Mouse (Mus musculus) limb, embryonic 14.5 days (tissue): ENCODE measurements around the gene Oas1d. TPM values are rescaled to one million over a fixed set of nuclear protein-coding genes. Genes with fewer than 3 reads are reported as not detected.
"Not testable (repeated sequence)": the region's sequence is repeated elsewhere in the genome, so short reads cannot be mapped to it uniquely, and the experiment has no call there.

Experiments
- ATAC-seq: fragments of 200-750 bp; cut with Nextera tagmentation; 2 replicates; pipeline ENCODE4 v1.8.0; 2017; ENCODE audit warnings: low read depth, moderate number of reproducible peaks, moderate TSS enrichment; ENCODE audit not compliant: low FRiP score
- DNase-seq: peaks from one replicate; pipeline ENCODE4 v3.0.0-alpha.2; 2015; ENCODE audit warnings: low spot score
- H3K27ac ChIP-seq: fragments of 300-500 bp; sonication (generic); replicated peaks from 2 replicates; pipeline ENCODE4 v1.5.1; 2014; ENCODE audit warnings: low read depth, mild to moderate bottlenecking, low read length, moderate library complexity, mixed read lengths
- H3K27me3 ChIP-seq: fragments of 300-500 bp; sonication (generic); 2 replicates; pipeline ENCODE4 v1.6.1; 2014; ENCODE audit warnings: low read length, mixed read lengths; ENCODE audit not compliant: control insufficient read depth, insufficient read depth
- H3K36me3 ChIP-seq: fragments of 300-500 bp; sonication (generic); 2 replicates; pipeline ENCODE4 v1.6.1; 2014; ENCODE audit warnings: mild to moderate bottlenecking, low read length, moderate library complexity, mixed read lengths; ENCODE audit not compliant: control insufficient read depth, insufficient read depth
- H3K4me1 ChIP-seq: fragments of 300-500 bp; sonication (generic); 2 replicates; pipeline ENCODE4 v1.6.1; 2014; ENCODE audit warnings: antibody characterized with exemption, low read length, mixed read lengths; ENCODE audit not compliant: control insufficient read depth, insufficient read depth
- H3K4me2 ChIP-seq: fragments of 300-500 bp; sonication (generic); replicated peaks from 2 replicates; pipeline ENCODE4 v1.6.1; 2014; ENCODE audit warnings: low read depth, mild to moderate bottlenecking, low read length, moderate library complexity; ENCODE audit not compliant: severe bottlenecking
- H3K4me3 ChIP-seq: fragments of 300-500 bp; sonication (generic); replicated peaks from 2 replicates; pipeline ENCODE4 v1.5.1; 2014; ENCODE audit warnings: low read length
- H3K9ac ChIP-seq: fragments of 300-500 bp; sonication (generic); 2 replicates; pipeline ENCODE4 v1.6.1; 2014; ENCODE audit warnings: mild to moderate bottlenecking, low read depth, low read length, moderate library complexity; ENCODE audit not compliant: severe bottlenecking
- H3K9me3 ChIP-seq: fragments of 300-500 bp; sonication (generic); 2 replicates; pipeline ENCODE4 v1.6.1; 2016; ENCODE audit warnings: low read length; ENCODE audit not compliant: control insufficient read depth
- POLR2A ChIP-seq: fragments of 200-500 bp; IDR thresholded peaks from 2 replicates; pipeline ENCODE4 v1.8.0; 2012; ENCODE audit warnings: inconsistent platforms, mild to moderate bottlenecking, moderate library complexity, borderline replicate concordance; ENCODE audit not compliant: insufficient read depth, insufficient read length; ENCODE audit errors: extremely low read depth
- WGBS: fragments of 180-500 bp; shearing (Covaris S2); extraction: QIAGEN DNeasy Blood & Tissue Kit; methylation state at CpG from one replicate; pipeline ENCODE4 v1.1.7; 2014; 5-methylcytosine and 5-hydroxymethylcytosine counted together
- polyA plus RNA-seq, 2 experiments: library from polyadenylated mRNA; depleted of rRNA in 1 of 2; stranded (reverse) in 1 of 2; unstranded in 1 of 2; fragments of >200 nt; fragmentation: Nextera tagmentation in 1 of 2; extraction: Ambion mirVana in 1 of 2; gene quantifications; 2 replicates each; pipeline versions ENCODE4 v1.2.1 to v1.2.3; 2012 to 2014

Oas1d gene
- polyA plus RNA-seq, 2 experiments, result not detected

GRCm38 (mm10) chr5:120900666-120901065 lies 13.7 kb upstream of the Oas1d start:
- Histone ChIP-seq H3K4me2 (no peak overlapping the region), H3K4me3 (no peak overlapping the region), H3K27ac (no peak overlapping the region), H3K9me3 (no peaks in the 10 kb centered on the region), H3K4me1 (no peaks in the 10 kb centered on the region), H3K27me3 (no peaks in the 10 kb centered on the region), H3K9ac (no peak overlapping the region), H3K36me3 (no peaks in the 10 kb centered on the region)
- ATAC-seq, result no peak
- WGBS, result 68% methylated on average over 1 of the region's 1 CpGs
- DNase-seq, result no peak
- no peak for TF ChIP-seq POLR2A

- Histone ChIP-seq H3K27me3 (no peaks in the 10 kb centered on the region), H3K4me1 (no peaks in the 10 kb centered on the region), H3K4me2 (no peak overlapping the region), H3K27ac (no peak overlapping the region), H3K36me3 (no peaks in the 10 kb centered on the region), H3K4me3 (no peak overlapping the region), H3K9ac (no peak overlapping the region), H3K9me3 (no peaks in the 10 kb centered on the region)
- 84% methylated on average over 5 of the region's 5 CpGs for WGBS
- ATAC-seq (no peak), DNase-seq (no peak)
- TF ChIP-seq POLR2A, result no peak
Measured at GRCm38 (mm10) chr5:120902056-120902455, 12.3 kb upstream of the Oas1d start.

GRCm38 (mm10) chr5:120906791-120907733 lies 7.3 kb upstream of the Oas1d start, which contains the start of gene Oas1a:
Gene Oas1a (minus strand): TSS chr5:120907521.
- not testable (repeated sequence) for DNase-seq, H3K4me2 ChIP-seq
- WGBS, result 31% methylated on average over 9 of the region's 12 CpGs

GRCm38 (mm10) chr5:120908196-120908920 lies 6.0 kb upstream of the Oas1d start:
- Histone ChIP-seq H3K4me2 (no peak overlapping the region), H3K36me3 (no peaks in the 10 kb centered on the region), H3K9ac (no peak overlapping the region), H3K27ac (no peak overlapping the region), H3K9me3 (no peaks in the 10 kb centered on the region), H3K4me1 (no peaks in the 10 kb centered on the region), H3K27me3 (no peaks in the 10 kb centered on the region), H3K4me3 (no peak overlapping the region)
- WGBS, result 50% methylated on average over 7 of the region's 7 CpGs
- DNase-seq (no peak), ATAC-seq (no peak)
- TF ChIP-seq POLR2A, result no peak

More at GRCm38 (mm10) chr5:120906791-120907733, 7.3 kb upstream of the Oas1d start, which contains the start of gene Oas1a:
- not testable (repeated sequence) for ATAC-seq, H3K4me1 ChIP-seq, H3K36me3 ChIP-seq, H3K4me3 ChIP-seq, H3K27me3 ChIP-seq, H3K9me3 ChIP-seq, H3K9ac ChIP-seq, H3K27ac ChIP-seq

- not testable (repeated sequence) for ATAC-seq, H3K9ac ChIP-seq, H3K27ac ChIP-seq, H3K4me2 ChIP-seq, H3K9me3 ChIP-seq, H3K4me1 ChIP-seq, DNase-seq, H3K4me3 ChIP-seq, H3K27me3 ChIP-seq, H3K36me3 ChIP-seq
- WGBS, result 61% methylated on average over 2 of the region's 2 CpGs
Measured at GRCm38 (mm10) chr5:120919156-120919935, 5.0 kb downstream of the Oas1d start.
